Mouse (Mus musculus) liver, embryonic 11.5 days (tissue): Measurements from ENCODE around the gene Nyap1. TPM values are rescaled to one million over a fixed set of nuclear protein-coding genes. Genes with fewer than 3 reads are reported as not detected.

Source experiments
- ATAC-seq: fragments of 200-750 bp; cut with Nextera tagmentation; replicated peaks from 2 replicates; pipeline ENCODE4 v1.8.0; 2017; ENCODE audit warnings: moderate number of reproducible peaks, mild to moderate bottlenecking, moderate TSS enrichment, moderate library complexity; ENCODE audit not compliant: low FRiP score
- DNase-seq: peaks from one replicate; pipeline ENCODE4 v3.0.0-alpha.2; 2017; ENCODE audit warnings: low spot score
- H3K27ac ChIP-seq: fragments of 300-500 bp; sonication (generic); 2 replicates; pipeline ENCODE4 v1.5.1; 2014; ENCODE audit warnings: mild to moderate bottlenecking, low read depth, low read length, control low read depth
- H3K27me3 ChIP-seq: fragments of 300-500 bp; sonication (generic); replicated peaks from 2 replicates; pipeline ENCODE4 v1.6.1; 2014; ENCODE audit warnings: low read length, mixed read lengths; ENCODE audit not compliant: control insufficient read depth, insufficient read depth
- H3K36me3 ChIP-seq: fragments of 300-500 bp; sonication (generic); 2 replicates; pipeline ENCODE4 v1.6.1; 2014; ENCODE audit warnings: mild to moderate bottlenecking, low read length, moderate library complexity, mixed read lengths; ENCODE audit not compliant: control insufficient read depth, insufficient read depth
- H3K4me1 ChIP-seq: fragments of 300-500 bp; sonication (generic); replicated peaks from 2 replicates; pipeline ENCODE4 v1.6.1; 2014; ENCODE audit warnings: low read length, mixed read lengths; ENCODE audit not compliant: control insufficient read depth, insufficient read depth
- H3K4me2 ChIP-seq: fragments of 300-500 bp; sonication (generic); 2 replicates; pipeline ENCODE4 v1.6.1; 2014; ENCODE audit warnings: mild to moderate bottlenecking, control low read depth, moderate library complexity
- H3K4me3 ChIP-seq: fragments of 300-500 bp; sonication (generic); 2 replicates; pipeline ENCODE4 v1.5.1; 2014; ENCODE audit warnings: low read depth, low read length, control low read depth
- H3K9ac ChIP-seq: fragments of 300-500 bp; sonication (generic); 2 replicates; pipeline ENCODE4 v1.6.1; 2014; ENCODE audit warnings: low read depth, low read length, control low read depth
- H3K9me3 ChIP-seq: fragments of 300-500 bp; sonication (generic); 2 replicates; pipeline ENCODE4 v1.6.1; 2016; ENCODE audit warnings: low read length, inconsistent platforms, mixed read lengths; ENCODE audit not compliant: control insufficient read depth
- WGBS: fragments of 180-500 bp; shearing (Covaris S2); extraction: QIAGEN DNeasy Blood & Tissue Kit; methylation state at CpG from one replicate; pipeline ENCODE4 v1.1.7; 2014; 5-methylcytosine and 5-hydroxymethylcytosine counted together
- polyA plus RNA-seq: library from polyadenylated mRNA; unstranded; fragments of >200 nt; fragmentation: Nextera tagmentation; extraction: Ambion mirVana; gene quantifications from 2 replicates; pipeline ENCODE4 v1.2.1, GENCODE M21; 2014

The Nyap1 gene
- polyA plus RNA-seq, 1 experiment from 2014 or later = 0.43 TPM

DNA sequence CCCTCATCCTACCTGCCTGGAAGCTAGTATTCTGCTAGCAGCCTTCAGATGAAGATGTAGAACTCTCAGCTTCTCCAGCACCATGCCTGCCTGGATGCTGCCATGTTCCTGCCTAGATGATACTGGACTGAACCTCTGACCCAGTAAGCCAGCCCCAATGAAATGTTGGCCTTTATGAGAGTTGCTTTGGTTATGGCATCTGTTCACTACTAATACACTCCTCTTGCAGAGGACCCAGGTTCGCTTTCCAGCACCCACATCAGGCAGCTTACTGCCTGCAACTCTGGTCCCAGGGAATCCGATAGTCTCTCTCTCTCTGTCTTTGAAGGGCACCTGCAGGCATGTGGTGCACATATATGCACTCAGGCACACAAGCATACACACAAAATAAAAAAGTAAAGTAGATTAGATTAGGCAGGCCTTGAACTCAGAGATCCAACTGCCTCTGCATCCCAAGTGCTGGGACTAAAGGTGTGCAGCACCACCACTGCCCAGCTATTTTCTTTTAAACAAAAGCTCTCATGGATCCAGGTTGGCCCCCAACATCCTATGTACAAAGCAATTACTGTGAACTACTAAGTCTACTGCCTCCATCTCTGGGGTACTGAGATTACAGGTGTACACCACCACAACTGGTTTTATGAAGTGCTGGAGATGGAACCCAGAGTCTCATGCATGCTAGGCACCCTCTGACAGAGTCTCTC, 34.3 kb upstream of the Nyap1 start:
- no peak overlapping the region for H3K9ac ChIP-seq
- ATAC-seq = no peak
- peaks cover 27% of the 10 kb centered on the region for H3K4me1 ChIP-seq
- H3K9me3 ChIP-seq = no peaks in the 10 kb centered on the region
- no peaks in the 10 kb centered on the region for H3K27me3 ChIP-seq
- H3K4me3 ChIP-seq = no peak overlapping the region
- H3K4me2 ChIP-seq = no peak overlapping the region
- H3K27ac ChIP-seq = no peak overlapping the region
- no peak for DNase-seq
- peaks cover 4% of the 10 kb centered on the region; the same call in 1 of the 2 replicates for H3K36me3 ChIP-seq
- 87% methylated on average over 2 of the region's 2 CpGs for WGBS

DNA sequence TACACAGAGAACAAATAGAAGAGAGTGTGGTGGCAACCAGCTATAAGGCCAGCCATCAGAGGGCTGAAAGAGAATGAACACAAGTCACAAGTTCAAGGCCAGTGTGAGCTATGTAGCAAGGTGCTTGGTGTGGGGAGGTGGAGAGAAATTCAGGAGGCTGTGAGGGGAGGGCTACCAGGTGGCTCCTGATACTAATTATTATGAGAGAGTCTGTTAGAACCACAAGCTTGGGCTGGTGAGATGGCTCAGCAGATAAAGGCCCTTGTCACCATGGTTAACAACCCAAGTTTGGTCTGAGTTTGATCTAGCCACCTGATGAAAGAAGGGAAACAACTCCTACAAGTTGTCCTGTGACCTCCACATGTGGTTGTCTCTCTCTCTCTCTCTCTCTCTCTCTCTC, 31.3 kb upstream of the Nyap1 start:
- no peaks in the 10 kb centered on the region for H3K36me3 ChIP-seq
- ATAC-seq (peak; percentile 30; the same call in 1 of the 2 replicates), DNase-seq (no peak)
- no peaks in the 10 kb centered on the region for H3K9me3 ChIP-seq
- H3K9ac ChIP-seq = no peak overlapping the region
- peaks cover 16% of the 10 kb centered on the region for H3K4me1 ChIP-seq
- no peaks in the 10 kb centered on the region for H3K27me3 ChIP-seq
- H3K27ac ChIP-seq = no peak overlapping the region
- H3K4me3 ChIP-seq = no peak overlapping the region
- H3K4me2 ChIP-seq = no peak overlapping the region

DNA sequence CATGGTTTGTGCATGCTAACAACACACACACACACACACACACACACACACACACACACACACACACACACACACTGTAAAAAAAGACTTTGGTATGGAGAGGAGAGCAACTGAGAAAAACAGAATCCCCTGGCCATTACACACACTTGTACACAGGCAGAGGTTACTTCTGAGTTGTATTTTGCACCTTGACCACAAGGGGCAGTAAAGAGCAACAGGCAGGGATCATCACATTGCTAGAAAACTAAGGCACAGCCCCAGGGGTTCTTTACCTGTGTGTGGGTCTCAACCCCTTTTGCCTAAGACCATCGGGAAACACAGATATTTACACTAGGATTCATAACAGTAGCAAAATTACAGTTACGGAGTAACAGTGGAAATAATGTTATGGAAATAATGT, 29.3 kb upstream of the Nyap1 start:
- Histone ChIP-seq H3K4me2 (no peak overlapping the region), H3K27ac (no peak overlapping the region), H3K36me3 (no peaks in the 10 kb centered on the region), H3K9ac (no peak overlapping the region), H3K4me1 (peaks cover 7% of the 10 kb centered on the region), H3K27me3 (no peaks in the 10 kb centered on the region), H3K4me3 (no peak overlapping the region), H3K9me3 (no peaks in the 10 kb centered on the region)
- 34% methylated on average over 2 of the region's 2 CpGs for WGBS
- ATAC-seq (peak; percentile 52; the same call in 1 of the 2 replicates), DNase-seq (no peak)

DNA sequence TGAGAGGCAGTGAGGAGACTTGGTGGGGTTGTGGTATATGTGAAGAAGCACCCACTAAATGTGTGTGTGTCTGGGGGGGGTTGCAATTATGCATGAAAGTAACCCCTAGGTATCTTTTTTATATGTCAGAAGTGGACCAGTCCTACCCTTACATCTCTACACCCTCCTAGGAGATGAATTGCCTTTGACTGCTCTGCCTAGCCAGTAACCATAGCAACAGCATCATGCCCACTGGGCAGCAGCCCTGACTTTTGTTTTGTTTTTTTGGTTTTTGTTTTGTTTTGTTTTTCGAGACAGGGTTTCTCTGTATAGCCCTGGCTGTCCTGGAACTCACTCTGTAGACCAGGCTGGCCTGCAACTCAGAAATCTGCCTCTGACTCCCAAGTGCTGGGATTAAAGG, 27.1 kb upstream of the Nyap1 start:
- no peak overlapping the region for H3K9ac ChIP-seq
- H3K4me1 ChIP-seq = peaks cover 7% of the 10 kb centered on the region; the same call in 1 of the 2 replicates
- no peaks in the 10 kb centered on the region for H3K27me3 ChIP-seq
- no peak overlapping the region for H3K27ac ChIP-seq
- H3K36me3 ChIP-seq = no peaks in the 10 kb centered on the region
- no peak overlapping the region for H3K4me2 ChIP-seq
- no peaks in the 10 kb centered on the region for H3K9me3 ChIP-seq
- WGBS = 66% methylated on average over 1 of the region's 1 CpGs
- DNase-seq (no peak), ATAC-seq (no peak)
- H3K4me3 ChIP-seq = no peak overlapping the region

DNA sequence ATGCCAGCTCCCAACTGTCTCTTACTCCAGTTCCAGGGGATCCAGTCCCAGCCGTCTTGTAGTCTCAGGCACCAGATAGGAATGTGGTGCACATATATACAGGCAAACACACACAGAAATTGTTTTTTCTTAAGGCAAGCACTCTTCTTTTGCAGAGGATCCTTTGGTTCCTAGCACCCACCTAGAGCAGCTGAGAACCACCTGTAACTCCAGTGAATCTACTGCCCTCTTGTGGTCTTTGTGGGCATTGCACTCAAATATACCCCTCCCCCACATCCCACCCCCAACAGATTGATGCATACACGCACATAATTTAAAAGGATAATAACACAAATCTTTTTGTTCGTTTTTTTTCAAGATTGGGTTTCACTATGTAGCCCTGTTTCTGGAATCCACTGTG, 24.9 kb upstream of the Nyap1 start:
- H3K9me3 ChIP-seq = no peaks in the 10 kb centered on the region
- no peak overlapping the region for H3K4me3 ChIP-seq
- DNase-seq (no peak), ATAC-seq (no peak)
- WGBS = 56% methylated on average over 3 of the region's 3 CpGs
- H3K9ac ChIP-seq = no peak overlapping the region
- H3K4me2 ChIP-seq = no peak overlapping the region
- no peaks in the 10 kb centered on the region for H3K36me3 ChIP-seq
- H3K27me3 ChIP-seq = no peaks in the 10 kb centered on the region
- no peak overlapping the region for H3K27ac ChIP-seq
- H3K4me1 ChIP-seq = no peaks in the 10 kb centered on the region

DNA sequence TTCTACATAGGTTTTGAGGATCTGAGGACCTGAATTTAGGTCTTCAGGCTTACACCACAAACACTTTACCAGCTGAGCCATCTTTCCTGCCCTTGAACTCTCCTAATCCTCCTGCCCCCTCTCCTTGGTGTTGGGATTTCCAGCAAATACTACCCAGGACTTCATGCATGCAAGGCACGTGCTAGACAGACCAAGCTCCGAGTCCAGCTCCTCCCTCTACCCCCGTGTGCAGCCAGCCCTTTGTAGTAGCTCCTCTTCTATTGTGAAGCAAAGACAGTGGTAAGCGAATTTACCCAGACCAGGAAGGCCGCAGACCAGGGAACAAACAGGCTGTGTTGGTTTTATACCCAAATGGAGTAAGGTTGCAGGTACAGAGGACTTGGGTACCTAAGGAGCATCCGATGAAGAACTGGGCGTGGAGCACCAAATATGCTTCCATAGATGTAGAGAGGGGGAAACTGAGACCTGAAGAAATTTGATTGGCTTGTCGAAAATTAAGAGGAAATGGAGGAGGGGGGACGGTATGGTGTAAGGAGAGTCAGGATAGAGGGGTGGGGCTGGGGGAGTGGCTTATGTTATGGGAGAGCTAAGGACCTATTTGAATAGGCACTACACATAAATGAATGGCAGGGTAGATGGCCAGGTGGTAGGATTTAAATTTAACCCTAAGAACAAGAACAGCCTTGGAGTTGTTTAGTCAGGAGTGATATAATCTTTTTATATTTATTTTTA, 23.4 kb upstream of the Nyap1 start:
- WGBS = 65% methylated on average over 9 of the region's 9 CpGs

DNA sequence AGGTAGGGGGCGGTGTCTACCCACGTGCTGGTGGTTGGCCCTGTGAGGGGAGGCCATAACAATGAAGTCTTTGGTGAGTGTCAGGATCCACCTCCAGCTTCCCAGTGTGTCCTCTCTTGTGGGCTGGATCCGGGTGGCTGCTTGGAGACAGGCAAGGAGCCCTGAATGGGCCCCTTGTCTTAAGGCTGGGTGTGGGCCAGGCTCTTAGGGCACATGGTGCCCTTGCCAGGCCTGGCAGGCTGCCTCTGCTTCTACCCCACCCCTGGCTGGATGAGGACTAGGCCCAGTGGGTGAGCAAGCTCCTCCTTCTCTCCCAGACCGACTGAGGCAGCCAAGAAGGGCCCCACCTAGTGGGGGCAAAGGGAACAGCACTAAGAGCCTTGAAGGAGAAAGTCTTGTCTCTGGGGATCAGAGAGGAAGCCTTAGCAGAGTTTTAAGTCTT, 18.6 kb upstream of the Nyap1 start:
- Histone ChIP-seq H3K4me2 (no peak overlapping the region), H3K36me3 (peaks cover 13% of the 10 kb centered on the region), H3K27me3 (no peaks in the 10 kb centered on the region), H3K4me1 (no peaks in the 10 kb centered on the region; the same call in 1 of the 2 replicates), H3K9ac (no peak overlapping the region), H3K9me3 (no peaks in the 10 kb centered on the region), H3K4me3 (no peak overlapping the region), H3K27ac (no peak overlapping the region)
- DNase-seq (peak; percentile 74), ATAC-seq (peak; percentile 71)
- 43% methylated on average over 4 of the region's 4 CpGs for WGBS

More for the DNA sequence above, 23.4 kb upstream of the Nyap1 start:
- H3K9ac ChIP-seq = no peak overlapping the region
- H3K4me1 ChIP-seq = no peaks in the 10 kb centered on the region
- H3K4me2 ChIP-seq = no peak overlapping the region
- H3K9me3 ChIP-seq = no peaks in the 10 kb centered on the region
- no peaks in the 10 kb centered on the region for H3K36me3 ChIP-seq
- H3K27ac ChIP-seq = no peak overlapping the region
- DNase-seq (no peak), ATAC-seq (no peak)
- no peaks in the 10 kb centered on the region for H3K27me3 ChIP-seq
- no peak overlapping the region for H3K4me3 ChIP-seq

DNA sequence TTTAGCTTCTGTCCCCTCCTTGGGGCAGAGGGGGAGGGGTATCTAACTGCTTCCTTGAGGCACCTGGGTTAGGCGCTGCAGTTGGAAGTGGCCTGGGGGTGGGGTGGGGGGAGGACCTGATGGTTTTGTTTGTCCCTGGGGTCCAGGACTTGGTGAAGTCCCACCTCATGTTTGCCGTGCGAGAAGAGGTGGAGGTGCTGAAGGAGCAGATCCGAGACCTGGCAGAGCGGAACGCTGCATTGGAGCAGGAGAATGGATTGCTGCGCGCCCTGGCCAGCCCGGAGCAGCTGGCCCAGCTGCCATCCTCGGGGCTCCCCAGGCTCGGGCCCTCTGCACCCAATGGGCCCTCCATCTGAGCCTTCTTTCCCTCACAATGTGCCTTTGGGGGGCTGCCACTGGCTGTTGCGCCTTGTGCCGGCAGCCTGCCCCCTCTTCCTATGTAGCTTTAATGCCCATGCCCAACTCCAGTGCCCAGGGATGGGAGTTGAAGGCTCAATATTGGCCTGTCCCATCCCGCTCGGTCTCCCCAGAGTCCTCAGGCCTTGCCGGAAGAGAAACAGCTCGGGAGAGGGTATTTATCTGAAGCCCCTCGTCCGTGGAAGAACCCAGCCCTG, 17.6 kb upstream of the Nyap1 start:
- Histone ChIP-seq H3K4me1 (no peaks in the 10 kb centered on the region; the same call in 1 of the 2 replicates), H3K4me2 (no peak overlapping the region), H3K9ac (no peak overlapping the region), H3K27me3 (no peaks in the 10 kb centered on the region), H3K36me3 (peaks cover 15% of the 10 kb centered on the region), H3K27ac (no peak overlapping the region), H3K9me3 (no peaks in the 10 kb centered on the region), H3K4me3 (no peak overlapping the region)
- no peak for DNase-seq
- 90% methylated on average over 19 of the region's 19 CpGs for WGBS
- ATAC-seq = no peak
